Mouse (Mus musculus) stomach, embryonic 15.5 days (tissue): ENCODE measurements around the gene Cnot10. TPM values are rescaled to one million over a fixed set of nuclear protein-coding genes. Genes with fewer than 3 reads are reported as not detected.

Experiments
- ATAC-seq: fragments of 200-750 bp; cut with Nextera tagmentation; 2 replicates; pipeline ENCODE4 v1.8.0; 2017; ENCODE audit warnings: low read depth, moderate number of reproducible peaks, moderate TSS enrichment; ENCODE audit not compliant: insufficient read depth, low FRiP score
- H3K27ac ChIP-seq: fragments of 300-500 bp; sonication (generic); 2 replicates; pipeline ENCODE4 v1.5.1; 2015; ENCODE audit warnings: mild to moderate bottlenecking, inconsistent platforms
- H3K27me3 ChIP-seq: fragments of 300-500 bp; sonication (generic); replicated peaks from 2 replicates; pipeline ENCODE4 v1.6.1; 2015; ENCODE audit warnings: inconsistent platforms
- H3K36me3 ChIP-seq: fragments of 300-500 bp; sonication (generic); 2 replicates; pipeline ENCODE4 v1.6.1; 2015; ENCODE audit warnings: inconsistent platforms
- H3K4me1 ChIP-seq: fragments of 300-500 bp; sonication (generic); 2 replicates; pipeline ENCODE4 v1.6.1; 2015; ENCODE audit warnings: inconsistent platforms
- H3K4me2 ChIP-seq: fragments of 300-500 bp; sonication (generic); 2 replicates; pipeline ENCODE4 v1.6.1; 2015; ENCODE audit warnings: mild to moderate bottlenecking, inconsistent platforms
- H3K4me3 ChIP-seq: fragments of 300-500 bp; sonication (generic); replicated peaks from 2 replicates; pipeline ENCODE4 v1.5.1; 2015; ENCODE audit warnings: inconsistent platforms
- H3K9ac ChIP-seq: fragments of 300-500 bp; sonication (generic); 2 replicates; pipeline ENCODE4 v1.6.1; 2015; ENCODE audit warnings: inconsistent platforms
- H3K9me3 ChIP-seq: fragments of 300-500 bp; sonication (generic); 2 replicates; pipeline ENCODE4 v1.6.1; 2016; ENCODE audit warnings: inconsistent platforms
- WGBS: fragments of 180-500 bp; shearing (Covaris S2); methylation state at CpG from one replicate; pipeline ENCODE4 v1.1.7; 2015; 5-methylcytosine and 5-hydroxymethylcytosine counted together
- polyA plus RNA-seq: library from polyadenylated mRNA; unstranded; fragments of >200 nt; fragmentation: Nextera tagmentation; extraction: Ambion mirVana; gene quantifications from 2 replicates; pipeline ENCODE4 v1.2.1, GENCODE M21; 2015

Gene Cnot10
- polyA plus RNA-seq, 1 experiment from 2014 or later, result 51.2 TPM

- 70% methylated on average over 1 of the region's 1 CpGs for WGBS
- H3K9ac ChIP-seq, result no peak overlapping the region
These were observed 32.0 kb upstream of the Cnot10 start for GRCm38 (mm10) chr9:114671946-114672345.

GRCm38 (mm10) chr9:114669011-114669410, 29.0 kb upstream of the Cnot10 start:
- Histone ChIP-seq H3K27ac (no peak overlapping the region), H3K4me3 (no peak overlapping the region)
- WGBS, result 58% methylated on average over 5 of the region's 5 CpGs

More at GRCm38 (mm10) chr9:114671946-114672345, 32.0 kb upstream of the Cnot10 start:
- no peak overlapping the region for H3K4me2 ChIP-seq
- no peaks in the 10 kb centered on the region for H3K9me3 ChIP-seq
- H3K4me3 ChIP-seq, result no peak overlapping the region
- 0 out of 2 replicates have a peak, but pooled peaks cover 3% of the 10 kb centered on the region for H3K4me1 ChIP-seq
- no peaks in the 10 kb centered on the region for H3K27me3 ChIP-seq
- ATAC-seq, result no peak
- H3K27ac ChIP-seq, result no peak overlapping the region
- no peaks in the 10 kb centered on the region for H3K36me3 ChIP-seq

GRCm38 (mm10) chr9:114668047-114668446, 28.1 kb upstream of the Cnot10 start:
- Histone ChIP-seq H3K4me1 (no peaks in the 10 kb centered on the region), H3K4me2 (no peak overlapping the region), H3K27me3 (no peaks in the 10 kb centered on the region), H3K27ac (no peak overlapping the region), H3K9ac (no peak overlapping the region), H3K4me3 (no peak overlapping the region), H3K9me3 (no peaks in the 10 kb centered on the region), H3K36me3 (no peaks in the 10 kb centered on the region)
- ATAC-seq, result no peak
- WGBS, result 81% methylated on average over 4 of the region's 4 CpGs

More at GRCm38 (mm10) chr9:114669011-114669410, 29.0 kb upstream of the Cnot10 start:
- Histone ChIP-seq H3K9me3 (no peaks in the 10 kb centered on the region), H3K27me3 (no peaks in the 10 kb centered on the region), H3K36me3 (no peaks in the 10 kb centered on the region), H3K4me2 (no peak overlapping the region), H3K9ac (no peak overlapping the region), H3K4me1 (0 out of 2 replicates have a peak, but pooled peaks cover 3% of the 10 kb centered on the region)
- ATAC-seq, result no peak

- WGBS, result 86% methylated on average over 10 of the region's 10 CpGs
- H3K4me3 ChIP-seq, result no peak overlapping the region
These were observed 26.9 kb upstream of the Cnot10 start for GRCm38 (mm10) chr9:114666858-114667257.

GRCm38 (mm10) chr9:114663782-114664181, 23.8 kb upstream of the Cnot10 start:
- Histone ChIP-seq H3K4me2 (no peak overlapping the region), H3K4me1 (no peaks in the 10 kb centered on the region), H3K9ac (no peak overlapping the region), H3K9me3 (no peaks in the 10 kb centered on the region), H3K27ac (no peak overlapping the region), H3K36me3 (no peaks in the 10 kb centered on the region), H3K27me3 (no peaks in the 10 kb centered on the region), H3K4me3 (no peak overlapping the region)
- no peak for ATAC-seq
- WGBS, result 81% methylated on average over 11 of the region's 11 CpGs

More at GRCm38 (mm10) chr9:114666858-114667257, 26.9 kb upstream of the Cnot10 start:
- no peak overlapping the region for H3K4me2 ChIP-seq
- no peaks in the 10 kb centered on the region for H3K9me3 ChIP-seq
- no peak overlapping the region for H3K27ac ChIP-seq
- no peak overlapping the region for H3K9ac ChIP-seq
- no peaks in the 10 kb centered on the region for H3K4me1 ChIP-seq
- ATAC-seq, result no peak
- H3K27me3 ChIP-seq, result no peaks in the 10 kb centered on the region
- H3K36me3 ChIP-seq, result no peaks in the 10 kb centered on the region

- Histone ChIP-seq H3K9ac (no peak overlapping the region), H3K4me1 (no peaks in the 10 kb centered on the region), H3K27me3 (no peaks in the 10 kb centered on the region), H3K4me2 (no peak overlapping the region), H3K27ac (no peak overlapping the region), H3K9me3 (no peaks in the 10 kb centered on the region), H3K4me3 (no peak overlapping the region), H3K36me3 (no peaks in the 10 kb centered on the region)
- ATAC-seq, result no peak
- 29% methylated on average over 7 of the region's 7 CpGs for WGBS
These were observed 22.0 kb upstream of the Cnot10 start for GRCm38 (mm10) chr9:114661991-114662390.

GRCm38 (mm10) chr9:114660983-114661382, 21.0 kb upstream of the Cnot10 start:
- Histone ChIP-seq H3K36me3 (no peaks in the 10 kb centered on the region), H3K27ac (no peak overlapping the region), H3K4me3 (no peak overlapping the region), H3K4me2 (no peak overlapping the region), H3K4me1 (no peaks in the 10 kb centered on the region), H3K27me3 (no peaks in the 10 kb centered on the region), H3K9ac (no peak overlapping the region), H3K9me3 (no peaks in the 10 kb centered on the region)
- ATAC-seq, result no peak
- 58% methylated on average over 6 of the region's 6 CpGs for WGBS

- ATAC-seq, result no peak
- WGBS, result 82% methylated on average over 6 of the region's 6 CpGs
- Histone ChIP-seq H3K27ac (no peak overlapping the region), H3K36me3 (no peaks in the 10 kb centered on the region), H3K4me2 (no peak overlapping the region), H3K4me1 (no peaks in the 10 kb centered on the region), H3K9me3 (no peaks in the 10 kb centered on the region), H3K9ac (no peak overlapping the region), H3K4me3 (no peak overlapping the region), H3K27me3 (no peaks in the 10 kb centered on the region)
These were observed 20.5 kb upstream of the Cnot10 start for GRCm38 (mm10) chr9:114660506-114660905.

- no peaks in the 10 kb centered on the region for H3K4me1 ChIP-seq
- no peak overlapping the region for H3K27ac ChIP-seq
- no peak for ATAC-seq
- H3K4me3 ChIP-seq, result no peak overlapping the region
- H3K9ac ChIP-seq, result no peak overlapping the region
- H3K36me3 ChIP-seq, result no peaks in the 10 kb centered on the region
- WGBS, result 64% methylated on average over 3 of the region's 3 CpGs
- H3K27me3 ChIP-seq, result no peaks in the 10 kb centered on the region
- H3K9me3 ChIP-seq, result no peaks in the 10 kb centered on the region
- no peak overlapping the region for H3K4me2 ChIP-seq
These were observed 16.7 kb upstream of the Cnot10 start for GRCm38 (mm10) chr9:114656701-114657100.

GRCm38 (mm10) chr9:114655356-114655755, 15.4 kb upstream of the Cnot10 start:
- Histone ChIP-seq H3K27me3 (no peaks in the 10 kb centered on the region), H3K4me1 (no peaks in the 10 kb centered on the region), H3K4me3 (no peak overlapping the region), H3K4me2 (no peak overlapping the region), H3K9ac (no peak overlapping the region), H3K9me3 (no peaks in the 10 kb centered on the region), H3K27ac (no peak overlapping the region), H3K36me3 (no peaks in the 10 kb centered on the region)
- WGBS, result 87% methylated on average over 4 of the region's 4 CpGs
- no peak for ATAC-seq

GRCm38 (mm10) chr9:114650938-114651634, 11.1 kb upstream of the Cnot10 start:
- ATAC-seq, result no peak

GRCm38 (mm10) chr9:114649371-114649770, 9.4 kb upstream of the Cnot10 start:
- H3K9ac ChIP-seq, result no peak overlapping the region
- no peak overlapping the region for H3K27ac ChIP-seq
- H3K27me3 ChIP-seq, result 0 out of 2 replicates have a peak, but pooled peaks cover under 1% of the 10 kb centered on the region
- H3K9me3 ChIP-seq, result no peaks in the 10 kb centered on the region
- no peaks in the 10 kb centered on the region for H3K4me1 ChIP-seq
- ATAC-seq, result no peak
- H3K36me3 ChIP-seq, result no peaks in the 10 kb centered on the region
- no peak overlapping the region for H3K4me2 ChIP-seq
- WGBS, result 55% methylated on average over 5 of the region's 5 CpGs
- no peak overlapping the region for H3K4me3 ChIP-seq

More at GRCm38 (mm10) chr9:114650938-114651634, 11.1 kb upstream of the Cnot10 start:
- Histone ChIP-seq H3K4me1 (no peaks in the 10 kb centered on the region), H3K36me3 (no peaks in the 10 kb centered on the region), H3K9ac (no peak overlapping the region), H3K9me3 (no peaks in the 10 kb centered on the region), H3K4me2 (no peak overlapping the region), H3K27me3 (no peaks in the 10 kb centered on the region), H3K27ac (no peak overlapping the region), H3K4me3 (no peak overlapping the region)
- WGBS, result 59% methylated on average over 21 of the region's 21 CpGs
